Mouse (Mus musculus): ENCODE data around the gene Cfap70.

The Cfap70 gene

GRCm38 (mm10) chr14:20451765-20452331, at the start of gene Cfap70:
Gene Cfap70, minus strand, starts transcription at chr14:20452226.
- peak; percentile 69 for DNase-seq

DNA sequence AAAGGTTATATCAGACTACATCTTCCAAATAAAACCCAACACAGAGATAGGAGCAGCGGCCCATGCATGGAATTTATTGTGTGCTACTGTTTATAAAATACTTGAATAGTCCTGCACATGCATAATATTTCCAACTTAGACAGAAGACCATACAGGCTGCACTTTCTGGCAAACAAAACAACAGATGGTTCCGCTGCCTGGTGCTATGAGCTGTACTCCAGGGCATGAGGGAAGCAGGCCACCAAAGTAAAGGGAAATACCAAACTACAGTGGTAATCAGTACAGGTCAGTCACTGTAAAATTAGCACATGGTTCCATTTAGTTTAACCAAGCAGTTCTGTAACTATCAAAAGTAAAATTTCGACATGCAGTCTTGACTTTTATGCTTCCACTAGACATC, 48.0 kb upstream of the Cfap70 start:
- DNase-seq = no peak

GRCm38 (mm10) chr14:20496603-20497002, 44.6 kb upstream of the Cfap70 start, which contains the start of gene Mss51:
Gene Mss51, minus strand, starts transcription at chr14:20496901.
- DNase-seq = no peak

GRCm38 (mm10) chr14:20486031-20486430, 34.0 kb upstream of the Cfap70 start:
- no peak for DNase-seq

GRCm38 (mm10) chr14:20482051-20482751, 30.2 kb upstream of the Cfap70 start:
- no peak for DNase-seq

DNA sequence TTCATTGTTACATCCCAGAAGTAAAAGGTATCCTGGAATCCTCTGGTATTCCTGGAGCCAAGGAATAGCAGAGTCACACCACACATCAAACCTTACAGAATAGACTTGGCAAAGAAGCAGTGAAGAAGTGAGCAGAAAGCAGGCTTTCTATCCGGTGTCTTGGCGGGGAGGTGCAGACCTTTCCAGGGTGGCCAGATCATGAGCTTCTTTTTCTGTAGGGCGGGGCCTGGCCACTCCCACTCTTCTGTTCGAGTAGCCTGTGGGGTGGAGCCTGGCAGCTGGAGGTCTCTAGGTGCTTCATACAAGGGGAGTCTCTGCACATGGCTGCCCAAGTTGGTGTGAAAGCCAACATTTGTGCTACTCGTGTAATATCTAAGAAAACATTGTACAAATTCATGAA, 29.2 kb upstream of the Cfap70 start:
- peak; percentile 16 for DNase-seq

DNA sequence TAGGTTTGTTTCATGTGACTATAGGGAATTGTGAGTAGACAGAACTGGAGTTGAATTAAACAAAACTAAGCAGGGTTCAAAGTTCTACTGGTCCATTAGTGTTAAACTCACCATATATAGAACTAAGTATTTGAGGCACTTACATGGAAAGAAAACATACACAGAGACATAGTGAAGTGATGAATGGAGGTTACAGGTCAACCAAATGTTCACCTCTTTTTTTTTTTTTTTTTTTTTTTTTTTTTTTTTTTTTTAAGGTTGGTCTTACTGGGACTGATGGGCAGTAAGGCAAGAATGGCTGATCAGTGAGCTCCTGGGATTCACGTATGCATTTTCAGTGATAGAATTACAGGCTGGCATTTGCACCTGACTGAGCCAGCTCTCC, 28.2 kb upstream of the Cfap70 start:
- DNase-seq = no peak

DNA sequence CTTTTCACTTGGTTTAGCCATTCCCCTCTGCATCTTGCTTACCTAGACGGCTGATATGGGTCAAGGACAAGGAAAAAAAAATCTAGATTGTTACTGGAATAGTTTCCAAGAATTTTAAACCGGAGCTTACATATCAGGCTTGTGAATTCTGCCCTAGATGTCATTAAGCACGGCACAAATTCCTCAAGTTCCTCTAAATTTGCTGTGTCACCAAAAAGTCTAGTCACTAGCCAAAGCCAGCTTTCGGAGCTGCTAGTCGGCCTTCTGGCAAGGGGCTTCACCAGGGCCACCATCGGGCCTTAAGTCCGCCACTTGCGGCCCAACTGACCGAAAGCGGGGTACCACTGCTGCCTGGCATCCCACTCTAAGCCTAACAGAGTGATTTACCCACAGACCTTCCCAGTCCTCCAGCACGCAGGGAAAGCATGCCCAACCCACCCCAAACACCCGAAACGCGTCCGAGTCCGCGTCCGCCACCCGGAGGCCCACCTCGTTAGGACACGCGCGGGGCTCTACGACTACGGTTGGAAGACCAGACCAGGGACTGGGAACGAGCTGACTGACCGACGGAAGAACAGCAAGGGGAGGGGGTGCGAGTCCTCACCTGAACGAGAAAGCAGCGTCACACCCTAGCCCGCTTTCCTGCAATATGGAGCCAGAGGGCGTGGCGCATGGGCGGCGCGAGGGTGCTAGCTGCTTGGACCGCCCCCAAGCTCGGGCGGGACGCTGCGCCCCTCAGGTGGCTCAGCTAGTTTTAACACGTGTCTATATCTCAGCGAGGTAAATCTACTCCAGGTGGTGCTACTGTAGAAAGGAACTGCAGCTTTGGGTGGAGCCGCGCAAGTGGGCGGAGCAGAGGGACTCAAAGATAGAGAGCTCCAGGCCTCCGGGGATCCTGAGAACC, 27.5 kb upstream of the Cfap70 start, which contains the start of gene Anxa7:
TSS of gene Anxa7 (minus strand) at position 843 of the 904 bp plus-strand sequence.
- DNase-seq = peak; percentile 80

GRCm38 (mm10) chr14:20478801-20479200, 26.8 kb upstream of the Cfap70 start:
- DNase-seq = peak; percentile 24

DNA sequence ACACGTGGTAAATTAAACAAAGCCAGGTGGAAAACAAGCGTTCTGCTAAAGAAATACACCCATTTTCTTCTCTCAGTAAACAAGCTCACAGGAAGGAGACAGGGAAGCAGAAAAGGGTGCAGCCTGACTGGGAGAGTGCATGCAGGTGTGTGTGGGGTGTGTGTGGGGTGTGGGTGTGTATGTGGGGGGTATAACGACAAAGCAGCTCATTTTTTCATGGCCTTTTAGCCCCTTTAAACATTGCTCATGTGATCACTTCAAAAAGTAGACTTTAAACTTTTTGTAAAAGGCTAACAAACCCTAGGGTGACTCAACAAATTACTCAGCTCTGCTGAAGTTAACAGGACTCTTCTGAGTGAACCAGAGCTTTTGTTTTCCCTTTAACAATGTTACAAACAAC, 26.4 kb upstream of the Cfap70 start:
- peak; percentile 28 for DNase-seq

GRCm38 (mm10) chr14:20477261-20478025, 25.4 kb upstream of the Cfap70 start:
- DNase-seq = no peak

- no peak for DNase-seq
Measured at GRCm38 (mm10) chr14:20460216-20460615, 8.2 kb upstream of the Cfap70 start.

GRCm38 (mm10) chr14:20458378-20458777, 6.4 kb upstream of the Cfap70 start:
- no peak for DNase-seq

GRCm38 (mm10) chr14:20452929-20453328, 903 bp upstream of the Cfap70 start:
- DNase-seq = no peak

- DNase-seq = no peak
Measured at GRCm38 (mm10) chr14:20451302-20451701, 724 bp downstream of the Cfap70 start.

DNA sequence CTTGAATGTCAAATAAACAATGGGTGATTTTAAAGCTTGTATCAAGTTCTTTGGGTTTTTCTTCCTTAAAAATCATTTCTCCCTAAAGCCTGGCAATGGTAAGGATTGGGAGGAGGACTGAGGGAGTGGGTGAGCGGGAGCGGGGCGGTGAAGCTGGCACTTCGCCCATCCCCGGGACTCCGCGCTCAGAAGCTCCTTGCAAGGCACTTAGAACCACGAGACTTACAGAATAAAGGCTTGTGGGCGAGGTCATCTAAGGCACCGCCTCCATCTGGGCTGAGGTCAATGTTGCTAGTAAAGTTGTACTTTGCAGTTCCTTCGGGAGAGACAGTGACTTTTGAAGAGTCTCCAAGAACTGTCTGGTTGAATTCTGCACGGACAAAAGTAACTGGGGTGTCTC, 4.8 kb downstream of the Cfap70 start:
- DNase-seq = no peak

GRCm38 (mm10) chr14:20442252-20442651, 9.8 kb downstream of the Cfap70 start:
- no peak for DNase-seq

GRCm38 (mm10) chr14:20436976-20437375, 15.1 kb downstream of the Cfap70 start:
- DNase-seq = no peak

GRCm38 (mm10) chr14:20432420-20432819, 19.6 kb downstream of the Cfap70 start:
- DNase-seq = no peak

- no peak for DNase-seq
Measured at GRCm38 (mm10) chr14:20431726-20432125, 20.3 kb downstream of the Cfap70 start.

DNA sequence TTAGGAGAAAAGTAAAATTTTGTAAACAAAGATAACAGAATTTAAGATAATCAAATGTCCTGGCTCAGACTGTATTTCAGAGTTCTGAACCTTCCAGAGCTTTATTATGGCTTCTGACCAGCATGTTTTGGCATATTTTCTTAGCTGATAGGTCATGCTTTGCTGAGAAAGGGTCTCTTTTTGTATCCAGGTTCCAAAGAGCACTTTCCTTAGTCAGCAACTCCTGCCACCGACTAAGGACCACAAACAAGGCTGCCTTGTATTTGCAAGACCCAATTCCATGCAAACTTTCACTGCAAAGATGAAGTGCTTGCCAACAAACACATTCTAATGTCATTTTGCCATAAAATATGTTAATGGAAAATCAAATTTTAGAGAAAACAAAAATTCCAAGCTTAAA, 22.2 kb downstream of the Cfap70 start:
- no peak for DNase-seq

- no peak for DNase-seq
Measured at GRCm38 (mm10) chr14:20428593-20428992, 23.4 kb downstream of the Cfap70 start.

- no peak for DNase-seq
Measured at GRCm38 (mm10) chr14:20423046-20423445, 29.0 kb downstream of the Cfap70 start.
